Mouse (Mus musculus) 3T3-L1 (cell line): ENCODE data around the gene Gbp7.
"Not testable (repeated sequence)": the region's sequence is repeated elsewhere in the genome, so short reads cannot be mapped to it uniquely, and the experiment has no call there.

Source experiments
- DNase-seq: peaks from one replicate; pipeline ENCODE4 v3.0.0-alpha.2; 2015; ENCODE audit warnings: low read depth, low spot score

Gene Gbp7

DNA sequence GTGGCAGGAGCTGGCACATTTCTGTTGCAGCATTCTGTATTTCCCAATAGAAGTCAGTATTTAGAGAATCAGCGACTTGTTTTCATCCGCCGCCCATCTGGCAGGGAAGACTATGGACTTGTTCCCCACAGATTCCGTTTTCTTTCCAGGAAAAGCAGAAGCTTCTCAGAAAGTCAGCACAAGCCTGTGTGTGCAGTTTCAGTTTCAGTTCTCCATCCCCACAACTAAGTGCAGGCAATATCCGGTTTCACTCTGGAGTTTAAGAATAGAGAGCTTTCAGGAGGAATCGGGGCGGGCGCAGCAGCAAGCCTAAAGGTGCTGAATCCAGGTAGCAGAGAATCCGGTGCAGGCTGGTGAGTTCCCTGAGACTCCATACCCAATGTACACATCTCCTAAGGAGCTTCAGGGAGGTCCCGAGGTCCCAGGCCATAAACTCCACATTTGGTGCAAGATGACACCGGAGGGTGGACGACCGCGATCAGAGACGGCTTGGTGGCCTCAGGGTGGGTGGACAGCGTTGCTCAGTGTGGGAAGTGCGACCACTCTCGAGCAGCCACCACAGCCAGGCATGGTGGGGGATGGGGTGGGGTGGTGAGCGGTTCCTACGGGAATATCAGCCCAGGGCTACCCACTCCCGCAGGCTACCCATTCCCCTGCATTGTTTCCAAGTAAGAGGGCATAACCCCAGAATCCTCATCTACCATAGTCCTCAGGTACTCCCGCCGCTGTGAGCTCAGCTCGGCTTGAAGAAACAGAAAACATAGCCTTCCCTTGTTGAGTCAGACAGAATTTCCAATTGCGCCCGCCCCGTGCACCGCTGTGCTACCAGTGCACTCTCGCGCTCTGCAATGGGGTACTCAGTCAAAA lies at the start of gene Gbp7:
TSS of gene Gbp7 (plus strand) at position 256 of the 867 bp plus-strand sequence.
- DNase-seq, result peak; percentile 79

DNA sequence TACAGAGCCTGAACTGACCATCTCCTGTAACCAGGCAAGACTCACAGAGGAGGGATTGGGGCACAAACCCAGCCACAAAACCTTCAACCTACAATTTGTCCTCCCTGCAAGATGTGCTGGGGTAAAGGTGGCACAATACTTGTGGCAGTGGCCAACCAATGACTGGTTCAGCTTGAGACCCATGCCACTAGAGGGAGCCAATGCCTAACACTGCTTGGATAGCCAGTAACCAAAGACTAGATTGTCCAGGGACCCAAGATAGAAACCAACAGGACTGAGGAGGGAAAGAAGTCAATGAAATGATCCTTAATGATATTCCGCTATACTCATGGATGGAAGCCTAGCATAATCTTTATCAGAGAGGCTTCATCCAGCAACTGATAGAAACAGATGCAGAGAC lies 39.7 kb upstream of the Gbp7 start:
- peak; percentile 90 for DNase-seq

DNA sequence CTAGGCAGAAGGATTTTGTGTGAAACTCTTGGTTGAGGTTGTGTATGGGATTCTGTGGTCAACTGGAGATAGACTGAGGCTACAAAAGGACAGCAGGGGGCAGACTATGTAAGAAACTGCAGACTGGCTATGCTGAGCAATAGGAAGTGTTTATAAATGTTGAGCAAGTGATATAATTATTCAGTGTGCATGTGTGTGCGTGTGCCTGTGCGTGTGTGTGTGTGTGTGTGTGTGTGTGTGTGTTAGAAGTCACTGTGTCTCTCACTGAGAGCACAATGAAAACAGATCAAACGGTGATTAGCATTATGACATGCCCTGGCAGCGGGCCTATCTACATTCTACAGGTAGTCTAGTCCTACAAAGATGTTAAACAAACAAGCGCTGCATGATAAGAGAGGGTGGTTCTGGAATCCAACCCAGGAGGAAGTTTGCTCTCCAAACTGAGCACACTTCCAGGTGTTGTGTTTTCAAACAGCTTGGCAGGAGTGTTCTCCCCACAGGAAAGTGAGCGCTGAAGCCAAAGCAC lies 36.5 kb upstream of the Gbp7 start, which contains the start of gene Gbp5:
TSS of gene Gbp5 (plus strand) at position 443 of the 526 bp plus-strand sequence.
- peak; percentile 79 for DNase-seq

DNA sequence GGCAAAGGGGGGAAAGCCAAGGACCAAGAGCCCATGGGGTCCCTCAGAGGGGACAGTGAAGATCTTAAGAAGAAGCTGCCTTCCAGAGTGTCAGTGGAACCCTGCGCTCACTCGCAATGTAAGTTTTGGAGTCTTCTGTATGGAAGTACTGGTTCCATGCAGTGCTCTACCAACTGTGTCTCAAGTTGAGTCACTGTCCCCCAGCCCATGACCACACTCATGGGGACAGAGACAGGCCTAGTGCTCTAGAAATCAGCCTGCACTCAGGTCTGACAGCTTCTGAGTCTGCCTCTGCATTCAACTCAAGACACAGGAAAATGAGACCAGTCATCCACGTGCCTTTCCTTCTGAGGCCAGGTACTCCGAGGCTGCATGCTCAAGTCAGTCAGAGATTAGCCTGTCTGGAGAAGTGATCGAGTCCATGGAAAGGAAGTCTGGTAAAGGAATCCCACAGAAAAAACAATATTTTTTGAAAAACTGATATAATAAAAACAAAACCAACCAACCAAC lies 34.9 kb upstream of the Gbp7 start:
- no peak for DNase-seq

DNA sequence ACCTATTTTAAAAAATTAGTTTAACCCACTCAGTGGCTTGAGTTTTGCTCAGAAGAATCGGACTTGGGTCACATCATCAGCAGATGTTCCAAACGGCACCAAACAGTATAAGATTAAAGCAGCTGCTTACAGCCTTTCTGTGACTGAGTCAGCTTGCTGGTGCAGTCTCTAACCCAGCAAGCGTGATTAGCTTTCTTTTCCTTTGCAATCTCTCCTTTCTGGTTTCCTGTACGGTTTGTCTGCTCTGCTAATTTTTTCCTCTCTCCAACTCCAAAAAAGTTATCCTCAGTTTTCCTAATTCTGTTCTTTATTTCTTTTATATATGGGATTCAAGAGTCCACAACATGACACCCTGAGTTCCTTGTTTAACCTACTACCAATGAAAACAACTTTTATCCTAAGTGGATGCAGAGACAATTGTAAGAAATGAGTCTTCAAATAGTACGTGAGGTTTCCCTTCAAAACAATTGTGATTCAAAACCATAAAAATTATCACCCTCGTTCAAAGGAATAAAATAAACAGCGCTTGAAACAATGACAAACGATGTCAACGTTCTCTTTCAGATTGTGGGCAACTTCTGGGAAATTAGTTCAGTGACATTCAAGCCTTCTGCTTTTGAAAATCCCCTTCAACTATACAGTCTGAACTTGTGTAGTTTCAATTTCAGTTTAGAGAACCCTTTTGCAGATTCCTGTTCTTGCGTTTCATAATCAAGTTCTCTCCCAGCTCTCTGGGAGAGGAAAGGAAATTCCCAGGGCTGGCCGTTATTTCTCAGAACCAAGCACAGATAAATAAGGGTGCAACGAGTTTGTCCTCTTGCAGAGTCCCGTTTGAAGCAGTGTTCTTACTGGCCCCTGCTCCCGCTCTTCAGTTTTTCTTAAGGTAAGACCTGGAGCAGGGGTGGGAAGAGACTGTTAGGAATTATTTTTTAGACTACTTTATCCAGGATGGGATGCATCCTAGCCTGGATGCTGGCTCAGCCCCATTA lies 33.7 kb upstream of the Gbp7 start:
- DNase-seq, result no peak

DNA sequence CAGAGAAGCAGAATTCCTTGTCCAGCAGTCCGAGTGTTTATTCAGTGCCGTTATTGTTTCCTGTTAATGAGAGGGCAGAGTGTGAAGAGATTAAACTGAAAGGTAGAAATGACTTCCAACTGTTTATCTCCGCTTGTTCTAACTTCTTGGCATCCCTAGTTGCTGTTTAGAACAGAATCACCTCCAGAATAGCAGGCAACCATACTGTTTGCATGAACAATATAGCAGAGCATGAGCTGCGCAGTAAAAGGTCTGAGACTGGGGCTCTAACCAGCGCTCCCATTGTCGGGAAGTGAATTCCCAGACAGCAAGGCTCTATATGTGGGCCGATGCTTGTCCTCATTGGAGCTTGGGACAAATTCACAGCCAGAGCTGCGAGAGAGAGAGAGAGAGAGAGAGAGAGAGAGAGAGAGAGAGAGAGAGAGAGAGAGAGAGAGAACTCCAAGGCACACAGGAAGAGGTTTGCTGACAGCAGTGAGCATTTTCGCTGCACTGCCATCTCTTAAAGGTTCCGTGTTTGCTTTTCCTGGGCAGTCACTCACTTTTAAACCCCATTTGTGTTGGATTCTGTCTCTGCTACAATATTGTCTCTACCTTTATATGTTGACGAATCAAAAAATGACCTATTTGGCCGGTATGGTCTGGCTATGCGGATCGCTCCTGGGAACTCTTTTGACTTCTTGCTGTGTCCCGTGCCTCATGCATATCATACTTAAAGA lies 32.9 kb upstream of the Gbp7 start:
- DNase-seq, result no peak

DNA sequence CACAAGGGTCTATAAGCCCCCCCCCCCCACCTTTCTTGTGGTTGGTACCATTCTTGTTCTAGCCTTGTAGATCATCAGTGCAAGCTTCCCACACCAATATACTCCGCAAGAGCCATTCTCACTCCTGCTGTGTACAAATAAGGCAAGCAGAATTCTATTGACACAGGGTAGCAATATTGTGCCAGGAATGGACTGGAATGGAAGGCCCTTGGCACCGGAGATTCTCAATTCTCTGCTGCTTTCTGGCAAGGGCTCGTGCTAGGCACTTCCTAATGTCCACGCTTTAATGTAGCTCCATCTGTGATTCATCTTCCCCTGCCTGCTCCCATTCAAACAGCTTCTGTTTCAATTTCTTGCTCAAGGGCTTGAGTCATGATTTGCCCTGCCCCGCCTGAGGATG lies 31.2 kb upstream of the Gbp7 start:
- peak; percentile 31 for DNase-seq

DNA sequence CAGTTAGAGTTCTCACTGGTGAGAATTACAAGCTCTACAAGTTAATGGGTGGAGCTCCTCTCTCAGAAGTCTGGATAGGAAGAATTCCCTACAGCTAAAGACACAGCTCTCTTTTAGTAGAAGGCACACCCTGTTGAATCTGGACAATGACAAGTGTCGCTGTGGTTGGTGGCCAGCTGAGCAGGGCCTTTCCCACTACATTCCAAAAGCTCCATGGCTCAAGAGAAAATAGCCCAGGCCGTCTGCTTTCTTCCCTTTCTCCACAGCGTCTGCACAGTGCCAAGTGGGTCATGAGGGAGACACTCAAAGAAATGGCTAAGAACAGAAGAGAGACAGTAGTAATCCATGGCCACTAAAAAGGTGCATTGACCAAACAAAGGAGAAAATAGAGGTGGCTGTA lies 2.0 kb upstream of the Gbp7 start:
- no peak for DNase-seq

DNA sequence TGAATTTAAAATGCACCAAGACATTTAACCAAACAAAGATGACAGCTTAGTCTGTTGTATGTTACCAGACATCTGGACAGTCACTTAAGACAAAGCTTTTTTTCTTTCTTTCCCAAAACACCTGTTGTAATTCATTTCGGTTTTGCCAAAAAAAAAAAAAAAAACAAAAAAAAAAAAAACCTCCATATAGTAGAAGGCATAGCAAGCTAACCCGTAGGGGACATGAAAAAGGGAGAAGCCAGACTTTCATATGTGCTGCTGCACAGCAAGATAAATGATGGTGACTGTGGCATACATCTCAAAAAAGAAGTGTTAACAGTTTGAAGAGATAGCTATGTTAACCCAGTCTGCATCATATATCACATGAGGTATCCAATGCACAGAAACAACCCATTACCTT lies 545 bp upstream of the Gbp7 start:
- DNase-seq, result no peak

DNA sequence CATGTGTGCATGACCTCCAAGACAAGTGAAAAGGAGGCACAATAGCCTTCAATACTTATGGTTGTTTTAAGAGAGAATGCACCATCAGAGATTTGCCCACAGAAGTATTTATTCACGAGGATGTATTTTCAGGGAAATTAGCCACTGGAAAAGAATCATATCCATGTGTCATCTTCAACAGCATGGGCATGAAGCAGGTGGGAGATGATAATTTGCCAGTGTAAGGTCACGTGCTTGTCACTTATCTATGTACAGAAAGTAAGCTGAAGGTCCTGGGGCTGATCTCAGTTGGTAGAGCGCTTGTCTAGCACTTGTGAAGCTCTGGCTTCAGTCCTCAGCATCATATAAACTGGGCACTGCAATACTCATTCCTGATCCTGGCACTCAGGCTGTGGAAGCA lies 1.5 kb downstream of the Gbp7 start:
- DNase-seq, result no peak

DNA sequence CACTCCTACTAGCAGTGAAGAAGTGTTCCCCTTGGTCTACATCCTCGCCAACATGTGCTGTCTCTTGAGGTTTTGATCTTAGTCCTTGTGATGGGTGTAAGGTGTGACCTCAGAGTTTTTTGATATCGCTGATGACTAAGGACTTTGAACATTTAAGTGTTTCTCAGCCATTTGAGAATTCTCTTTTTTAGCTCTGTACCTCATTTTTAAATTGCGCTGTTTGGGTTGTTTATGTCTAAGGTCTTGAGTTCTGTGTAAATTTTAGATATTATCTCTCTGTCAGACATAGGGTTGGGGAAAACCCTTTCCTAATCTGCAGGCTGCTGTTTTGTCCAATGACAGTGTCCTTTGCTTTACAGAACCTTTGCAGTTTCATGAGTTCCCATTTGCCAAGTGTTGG lies 3.0 kb downstream of the Gbp7 start:
- no peak for DNase-seq

DNA sequence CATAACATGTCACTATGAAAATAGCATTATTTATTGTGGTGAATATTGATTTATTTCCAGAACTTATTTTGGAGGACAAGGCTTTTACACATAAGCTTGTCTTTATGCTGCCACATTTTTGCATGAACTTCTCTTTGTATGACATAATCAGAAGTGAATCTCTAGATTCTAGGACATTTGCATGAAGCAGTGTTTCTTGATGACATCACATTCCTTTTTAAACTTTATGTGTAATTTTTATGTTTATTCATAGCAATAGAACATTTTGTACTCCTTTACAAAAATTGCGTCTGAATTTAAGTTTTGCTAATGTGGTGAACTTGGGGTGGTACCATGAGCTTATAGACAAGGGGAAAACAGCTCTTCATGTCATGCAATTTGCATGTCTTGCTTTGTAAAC lies 5.5 kb downstream of the Gbp7 start:
- DNase-seq, result no peak

DNA sequence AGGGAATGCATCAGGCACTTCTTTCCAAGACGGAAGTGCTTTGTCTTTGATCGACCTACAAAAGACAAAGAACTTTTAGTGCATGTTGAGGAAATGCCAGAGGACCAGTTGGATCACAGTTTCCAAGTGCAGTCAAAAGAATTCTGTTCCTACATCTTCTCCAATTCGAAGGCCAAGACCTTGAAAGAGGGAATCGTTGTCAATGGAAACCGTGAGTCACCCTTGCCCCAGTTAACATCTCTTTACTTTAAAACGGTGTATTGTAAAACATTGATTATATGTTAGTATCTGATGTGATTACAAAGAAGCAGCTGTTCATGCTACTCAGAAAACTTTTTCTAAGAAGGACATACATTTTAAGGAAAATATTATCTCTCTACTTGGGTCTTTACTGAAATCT lies 11.2 kb downstream of the Gbp7 start:
- no peak for DNase-seq

DNA sequence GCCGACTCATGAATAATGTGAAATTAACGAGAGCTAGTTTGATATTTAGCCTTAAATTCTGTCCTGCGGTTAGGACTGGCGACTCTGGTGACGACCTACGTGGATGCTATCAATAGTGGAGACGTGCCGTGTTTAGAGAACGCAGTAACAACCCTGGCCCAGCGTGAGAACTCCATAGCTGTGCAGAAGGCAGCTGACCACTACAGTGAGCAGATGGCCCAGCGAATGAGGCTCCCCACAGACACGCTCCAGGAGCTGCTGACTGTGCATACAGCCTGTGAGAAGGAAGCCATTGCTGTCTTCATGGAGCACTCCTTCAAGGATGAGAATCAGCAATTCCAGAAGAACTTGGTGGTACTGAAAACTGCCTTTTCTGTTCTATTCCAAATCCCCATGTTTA lies 12.6 kb downstream of the Gbp7 start:
- not testable (repeated sequence) for DNase-seq

DNA sequence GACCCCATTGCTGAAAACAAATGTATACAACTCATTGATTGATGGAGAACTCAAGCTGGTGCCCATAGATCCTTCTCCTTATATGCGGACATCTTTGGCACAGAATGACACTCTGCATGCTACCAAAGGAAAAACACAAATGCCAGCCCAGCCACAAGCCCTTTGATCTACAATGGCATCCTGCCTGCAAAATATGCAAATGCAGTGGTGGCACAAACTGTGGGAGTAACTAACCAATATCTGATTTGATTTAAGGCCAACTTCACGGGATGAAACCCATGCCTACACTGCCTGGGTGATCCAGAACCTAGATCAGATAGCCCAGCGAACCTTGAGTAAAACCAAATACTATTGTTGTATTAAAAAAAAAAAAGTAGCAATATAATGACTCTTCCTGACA lies 16.5 kb downstream of the Gbp7 start:
- no peak for DNase-seq

DNA sequence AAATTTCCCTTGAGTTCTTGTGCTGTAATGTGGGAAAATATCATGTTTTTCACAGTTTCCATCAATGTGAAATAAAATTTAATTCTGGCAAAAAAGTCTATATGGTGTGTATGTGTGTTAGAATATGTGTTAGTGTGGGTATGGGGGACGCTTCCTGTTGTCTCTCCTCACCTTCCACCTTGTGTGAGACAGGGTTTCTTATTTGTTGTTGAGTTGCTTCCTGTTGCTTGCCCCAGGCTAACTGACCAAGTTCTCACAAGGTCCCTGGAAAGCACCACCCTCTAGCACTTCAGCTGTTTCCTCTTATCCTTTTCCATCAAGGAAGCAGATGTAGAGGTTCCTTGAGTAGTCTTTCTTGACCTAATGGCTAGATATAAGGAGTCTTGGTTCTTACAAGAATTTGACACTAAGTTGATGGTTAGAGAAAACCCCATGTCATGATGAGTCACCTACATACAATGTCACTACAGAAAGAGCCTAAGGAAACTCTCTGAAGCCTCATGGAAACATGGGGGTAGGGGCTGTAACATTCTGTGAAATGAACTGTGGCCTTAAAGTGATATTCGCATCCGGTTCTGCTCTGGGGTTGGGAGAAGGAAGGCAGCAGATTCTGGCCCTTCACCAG lies 20.0 kb downstream of the Gbp7 start:
- DNase-seq, result peak; percentile 68

DNA sequence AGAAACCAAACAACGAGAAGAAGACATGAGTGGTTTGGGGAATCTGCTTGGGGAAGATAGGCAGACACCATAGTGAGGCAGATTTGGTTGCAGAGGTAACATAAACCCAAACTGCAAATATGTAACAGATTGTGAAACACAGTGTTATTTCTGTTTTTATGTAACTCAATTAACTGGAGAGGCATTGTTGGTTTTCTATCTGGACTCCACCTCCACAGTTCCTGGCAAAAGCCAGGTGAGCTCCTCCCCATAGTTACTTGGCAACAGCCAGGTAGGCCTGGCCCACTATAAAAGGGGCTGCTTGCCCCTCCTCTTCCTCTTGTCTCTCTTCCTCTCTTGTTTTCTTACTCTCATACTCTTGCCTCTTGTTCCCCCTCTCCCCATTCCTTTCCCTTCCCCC lies 24.5 kb downstream of the Gbp7 start:
- no peak for DNase-seq

DNA sequence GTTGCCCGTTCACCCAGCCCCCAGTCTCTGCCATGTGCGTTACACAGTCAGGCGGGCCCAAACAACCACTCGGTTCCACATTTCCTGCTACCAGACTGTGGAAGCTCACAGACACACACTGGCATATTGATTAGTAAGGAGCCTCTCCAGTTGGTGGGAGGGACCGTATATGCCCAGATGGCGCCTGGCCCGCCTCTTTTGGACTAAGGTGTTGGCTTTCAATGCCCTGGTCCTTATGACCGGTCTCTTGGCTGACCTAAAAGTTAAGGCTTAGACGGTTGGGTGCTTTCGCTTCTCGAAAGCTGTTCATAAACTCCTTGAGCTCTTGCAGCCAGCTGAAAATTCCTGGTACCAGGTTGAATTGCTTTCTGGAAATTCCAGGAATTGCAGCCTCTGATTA lies 25.5 kb downstream of the Gbp7 start:
- no peak for DNase-seq

DNA sequence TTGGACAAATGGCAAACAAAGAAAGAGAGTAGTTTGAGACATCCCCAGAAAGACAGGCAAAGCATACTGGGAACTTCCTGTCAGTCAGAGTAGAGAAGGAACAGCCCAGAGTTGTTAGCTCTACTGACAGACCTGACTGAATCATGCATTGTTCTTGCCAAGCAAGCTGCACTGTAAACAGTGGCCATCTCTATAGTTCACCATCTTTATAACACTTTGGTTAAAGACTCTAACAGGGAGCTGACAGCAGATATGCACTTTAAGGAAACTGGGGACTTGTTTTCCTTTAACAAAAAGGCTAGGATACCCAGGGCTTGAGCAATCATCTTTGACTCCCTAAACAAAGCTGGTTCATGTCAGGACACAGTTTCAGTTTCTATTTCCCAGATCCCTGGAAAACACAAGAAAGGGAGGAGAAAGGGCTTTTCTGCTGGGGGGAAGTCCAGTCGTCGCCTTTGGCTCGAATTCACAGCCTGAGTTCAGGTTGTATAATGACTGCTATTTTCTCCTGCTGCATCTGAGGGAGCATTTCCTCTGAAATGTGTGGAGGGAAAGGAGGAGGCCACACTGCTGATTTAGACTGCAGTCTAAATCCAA lies 29.6 kb downstream of the Gbp7 start, which contains the start of gene Gbp3:
TSS of gene Gbp3 (plus strand) at position 395 of the 597 bp plus-strand sequence.
- peak; percentile 67 for DNase-seq

DNA sequence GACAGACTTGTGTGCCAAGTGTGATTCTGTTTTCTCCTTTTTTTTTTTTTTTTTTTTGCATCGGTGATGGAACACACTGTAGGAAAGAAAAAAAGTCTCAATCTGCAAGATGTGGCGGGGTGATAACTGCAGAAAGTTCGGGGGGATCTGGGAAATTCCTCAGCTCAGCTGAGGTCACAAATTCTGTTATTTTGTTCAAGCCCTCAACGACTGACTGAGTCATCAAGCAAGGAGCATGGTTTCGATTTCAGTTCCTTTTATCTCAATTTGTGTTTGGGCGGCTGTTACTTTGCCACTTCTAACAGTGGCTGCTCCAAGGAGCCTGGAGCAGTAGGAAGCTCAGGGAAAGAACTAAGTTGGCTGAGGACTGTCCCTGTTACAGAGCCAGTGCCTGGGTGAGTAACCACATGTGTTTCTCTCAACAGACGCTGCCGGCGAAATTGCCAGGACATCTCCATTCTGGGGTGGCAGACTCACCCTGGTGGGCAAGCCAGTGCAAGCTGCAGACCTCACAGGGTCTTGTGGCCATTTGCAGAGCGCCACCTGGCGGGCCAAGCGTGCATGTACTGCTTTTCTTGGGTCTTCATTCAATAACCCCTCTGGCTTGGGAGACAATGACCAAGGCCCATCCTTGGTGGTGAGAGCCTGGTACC lies 30.3 kb downstream of the Gbp7 start:
- peak; percentile 90 for DNase-seq
